Mouse (Mus musculus) testis, adult 2 months (tissue): ENCODE results near the gene Lor. TPM values are rescaled to one million over a fixed set of nuclear protein-coding genes. Genes with fewer than 3 reads are reported as not detected.

ENCODE experiments used
- H3K27ac ChIP-seq: fragments of 200-500 bp; 2 replicates; pipeline ENCODE4 v1.5.1; 2012; ENCODE audit warnings: low read depth, low read length; ENCODE audit not compliant: control insufficient read depth, insufficient read depth
- H3K27me3 ChIP-seq: fragments of 200-500 bp; 2 replicates; pipeline ENCODE4 v1.6.1; 2012; ENCODE audit warnings: mild to moderate bottlenecking, low read length, moderate library complexity; ENCODE audit not compliant: control insufficient read depth, insufficient read depth
- H3K36me3 ChIP-seq: fragments of 200-500 bp; 2 replicates; pipeline ENCODE4 v1.6.1; 2012; ENCODE audit warnings: mild to moderate bottlenecking, low read length; ENCODE audit not compliant: control insufficient read depth, insufficient read depth
- H3K4me1 ChIP-seq: fragments of 200-500 bp; 2 replicates; pipeline ENCODE4 v1.6.1; 2012; ENCODE audit warnings: low read length; ENCODE audit not compliant: control insufficient read depth, insufficient read depth
- H3K4me3 ChIP-seq: fragments of 200-500 bp; 2 replicates; pipeline ENCODE4 v1.5.1; 2012; ENCODE audit warnings: low read depth, mild to moderate bottlenecking, low read length, moderate library complexity, mixed read lengths; ENCODE audit not compliant: control insufficient read depth
- CTCF ChIP-seq: fragments of 200-500 bp; IDR thresholded peaks from 2 replicates; pipeline ENCODE4 v1.5.1; 2012; ENCODE audit warnings: low read depth, mild to moderate bottlenecking, inconsistent platforms, low read length, moderate library complexity; ENCODE audit not compliant: control insufficient read depth, insufficient read depth, insufficient replicate concordance
- POLR2A ChIP-seq: fragments of 200-500 bp; IDR thresholded peaks from 2 replicates; pipeline ENCODE4 v1.6.1; 2012; ENCODE audit warnings: low read depth, mild to moderate bottlenecking, inconsistent platforms, low read length, moderate library complexity; ENCODE audit not compliant: control insufficient read depth
- polyA plus RNA-seq: library from polyadenylated mRNA; depleted of rRNA; stranded (reverse); fragments of >200 nt; gene quantifications from 2 replicates; pipeline ENCODE4 v1.2.3, GENCODE M21; 2012; rRNA removed

Gene Lor
- 0.08 TPM in 1 of 2 replicates, not detected in the other for polyA plus RNA-seq

GRCm38 (mm10) chr3:92083042-92083441 is at the start of gene Lor:
Lor (minus strand) TSS chr3:92083142.
- Histone ChIP-seq H3K27me3 (peaks cover 8% of the 10 kb centered on the region), H3K4me1 (peaks cover 5% of the 10 kb centered on the region), H3K4me3 (no peak within 1 kb of the TSS), H3K36me3 (no peaks in the 10 kb centered on the region), H3K27ac (no peak within 1 kb of the TSS)
- TF ChIP-seq POLR2A (no peak), CTCF (no peak)

- no peaks in the 10 kb centered on the region for H3K27me3 ChIP-seq
- H3K27ac ChIP-seq: no peak within 1 kb of the TSS
- no peaks in the 10 kb centered on the region for H3K36me3 ChIP-seq
- H3K4me3 ChIP-seq: no peak within 1 kb of the TSS
- TF ChIP-seq CTCF (no peak), POLR2A (no peak)
- no peaks in the 10 kb centered on the region for H3K4me1 ChIP-seq
Observed at GRCm38 (mm10) chr3:92123847-92124246, 40.9 kb upstream of the Lor start, which contains the start of gene Prr9. Prr9 (minus strand) TSS chr3:92123947.

GRCm38 (mm10) chr3:92120902-92121301 is 38.0 kb upstream of the Lor start:
- H3K4me1 ChIP-seq: no peaks in the 10 kb centered on the region
- no peak overlapping the region for H3K4me3 ChIP-seq
- TF ChIP-seq POLR2A: no peak
- no peak for TF ChIP-seq CTCF
- no peaks in the 10 kb centered on the region for H3K27me3 ChIP-seq
- no peak overlapping the region for H3K27ac ChIP-seq
- no peaks in the 10 kb centered on the region for H3K36me3 ChIP-seq

- TF ChIP-seq CTCF (no peak), POLR2A (no peak)
- H3K27me3 ChIP-seq: no peaks in the 10 kb centered on the region
- H3K4me1 ChIP-seq: no peaks in the 10 kb centered on the region
- no peak overlapping the region for H3K4me3 ChIP-seq
- H3K36me3 ChIP-seq: no peaks in the 10 kb centered on the region
- no peak overlapping the region for H3K27ac ChIP-seq
Observed at GRCm38 (mm10) chr3:92117930-92118329, 35.0 kb upstream of the Lor start.

- no peaks in the 10 kb centered on the region for H3K4me1 ChIP-seq
- TF ChIP-seq CTCF (no peak), POLR2A (no peak)
- no peak overlapping the region for H3K4me3 ChIP-seq
- no peaks in the 10 kb centered on the region for H3K27me3 ChIP-seq
- H3K27ac ChIP-seq: no peak overlapping the region
- no peaks in the 10 kb centered on the region for H3K36me3 ChIP-seq
Observed at GRCm38 (mm10) chr3:92111526-92111925, 28.6 kb upstream of the Lor start.

- H3K4me3 ChIP-seq: no peak overlapping the region
- TF ChIP-seq CTCF (no peak), POLR2A (no peak)
- no peaks in the 10 kb centered on the region for H3K36me3 ChIP-seq
- H3K27ac ChIP-seq: no peak overlapping the region
- no peaks in the 10 kb centered on the region for H3K4me1 ChIP-seq
- no peaks in the 10 kb centered on the region for H3K27me3 ChIP-seq
Observed at GRCm38 (mm10) chr3:92110790-92111189, 27.8 kb upstream of the Lor start.

- no peaks in the 10 kb centered on the region for H3K27me3 ChIP-seq
- H3K36me3 ChIP-seq: no peaks in the 10 kb centered on the region
- H3K4me1 ChIP-seq: no peaks in the 10 kb centered on the region
- H3K27ac ChIP-seq: no peak overlapping the region
- H3K4me3 ChIP-seq: no peak overlapping the region
- TF ChIP-seq POLR2A (no peak), CTCF (peak; percentile 49; the same call in 1 of the 2 replicates)
Observed at GRCm38 (mm10) chr3:92106582-92106981, 23.6 kb upstream of the Lor start.

GRCm38 (mm10) chr3:92081285-92081931 is 1.5 kb downstream of the Lor start:
- H3K27me3 ChIP-seq: peaks cover 8% of the 10 kb centered on the region
- H3K36me3 ChIP-seq: no peaks in the 10 kb centered on the region
- H3K27ac ChIP-seq: no peak overlapping the region
- no peak for TF ChIP-seq CTCF
- no peak for TF ChIP-seq POLR2A
- peak overlapping the region; percentile 51 for H3K4me3 ChIP-seq
- H3K4me1 ChIP-seq: peaks cover 5% of the 10 kb centered on the region
